Mouse (Mus musculus) hindbrain, embryonic 13.5 days (tissue): Measurements from ENCODE around the gene Pold4. TPM values are rescaled to one million over a fixed set of nuclear protein-coding genes. Genes with fewer than 3 reads are reported as not detected.

ENCODE experiments used
- ATAC-seq: fragments of 200-750 bp; cut with Nextera tagmentation; 2 replicates; pipeline ENCODE4 v1.8.0; 2017; ENCODE audit warnings: moderate TSS enrichment; ENCODE audit not compliant: low FRiP score
- H3K27ac ChIP-seq: fragments of 300-500 bp; sonication (generic); 2 replicates; pipeline ENCODE4 v1.5.1; 2015; ENCODE audit warnings: inconsistent platforms, mild to moderate bottlenecking, moderate library complexity
- H3K27me3 ChIP-seq: fragments of 300-500 bp; sonication (generic); 2 replicates; pipeline ENCODE4 v1.6.1; 2015; ENCODE audit warnings: mild to moderate bottlenecking, inconsistent platforms
- H3K36me3 ChIP-seq: fragments of 300-500 bp; sonication (generic); 2 replicates; pipeline ENCODE4 v1.6.1; 2015; ENCODE audit warnings: mild to moderate bottlenecking, inconsistent platforms
- H3K4me1 ChIP-seq: fragments of 300-500 bp; sonication (generic); replicated peaks from 2 replicates; pipeline ENCODE4 v1.6.1; 2015; ENCODE audit warnings: inconsistent platforms
- H3K4me2 ChIP-seq: fragments of 300-500 bp; sonication (generic); 2 replicates; pipeline ENCODE4 v1.6.1; 2015; ENCODE audit warnings: inconsistent platforms, mild to moderate bottlenecking, moderate library complexity
- H3K4me3 ChIP-seq: fragments of 300-500 bp; sonication (generic); 2 replicates; pipeline ENCODE4 v1.5.1; 2015; ENCODE audit warnings: mild to moderate bottlenecking, inconsistent platforms
- H3K9ac ChIP-seq: fragments of 300-500 bp; sonication (generic); 2 replicates; pipeline ENCODE4 v1.6.1; 2015; ENCODE audit warnings: mild to moderate bottlenecking, inconsistent platforms
- H3K9me3 ChIP-seq: fragments of 300-500 bp; sonication (generic); 2 replicates; pipeline ENCODE4 v1.6.1; 2016; ENCODE audit warnings: inconsistent platforms
- WGBS: fragments of 180-500 bp; shearing (Covaris S2); methylation state at CpG from one replicate; pipeline ENCODE4 v1.1.7; 2015; 5-methylcytosine and 5-hydroxymethylcytosine counted together
- microRNA-seq: library from miRNA; unstranded; fragments of <30 nt; microRNA quantifications from one replicate; pipeline ENCODE4, GENCODE M21; 2016
- polyA plus RNA-seq: library from polyadenylated mRNA; unstranded; fragments of >200 nt; fragmentation: Nextera tagmentation; extraction: Ambion mirVana; gene quantifications from 2 replicates; pipeline ENCODE4 v1.2.1, GENCODE M21; 2015

Gene Pold4
- polyA plus RNA-seq, 1 experiment from 2014 or later = 20.2 TPM

GRCm38 (mm10) chr19:4265956-4266355 is 34.3 kb downstream of the Pold4 start:
- Histone ChIP-seq H3K4me2 (no peak overlapping the region), H3K4me3 (no peak overlapping the region), H3K9me3 (no peaks in the 10 kb centered on the region), H3K27ac (no peak overlapping the region), H3K36me3 (peaks cover 13% of the 10 kb centered on the region), H3K27me3 (peaks cover 38% of the 10 kb centered on the region), H3K9ac (no peak overlapping the region), H3K4me1 (peaks cover 12% of the 10 kb centered on the region)
- WGBS = 73% methylated on average over 4 of the region's 4 CpGs
- no peak for ATAC-seq

GRCm38 (mm10) chr19:4268566-4269361 is 37.1 kb downstream of the Pold4 start, which contains the start of gene Ssh3:
Gene Ssh3 (minus strand): TSS chr19:4269180.
- Histone ChIP-seq H3K4me1 (peaks cover 12% of the 10 kb centered on the region), H3K36me3 (peaks cover 34% of the 10 kb centered on the region), H3K9me3 (no peaks in the 10 kb centered on the region), H3K4me2 (peak within 1 kb of the TSS; percentile 55), H3K4me3 (peak within 1 kb of the TSS; percentile 36), H3K27me3 (peaks cover 42% of the 10 kb centered on the region), H3K27ac (no peak within 1 kb of the TSS), H3K9ac (peak within 1 kb of the TSS; percentile 59)
- 0 out of 2 replicates have a peak, but pooled peaks have one; percentile 28 for ATAC-seq
- WGBS = 6% methylated on average over 46 of the region's 46 CpGs

GRCm38 (mm10) chr19:4270187-4270586 is 38.5 kb downstream of the Pold4 start:
- Histone ChIP-seq H3K4me3 (no peak overlapping the region), H3K4me2 (no peak overlapping the region), H3K9me3 (no peaks in the 10 kb centered on the region), H3K9ac (no peak overlapping the region), H3K27me3 (peaks cover 42% of the 10 kb centered on the region), H3K36me3 (peaks cover 33% of the 10 kb centered on the region), H3K4me1 (peaks cover 12% of the 10 kb centered on the region), H3K27ac (no peak overlapping the region)
- WGBS = 68% methylated on average over 6 of the region's 6 CpGs
- no peak for ATAC-seq

GRCm38 (mm10) chr19:4270972-4271371 is 39.3 kb downstream of the Pold4 start:
- Histone ChIP-seq H3K4me3 (no peak overlapping the region), H3K9ac (no peak overlapping the region), H3K4me1 (peaks cover 12% of the 10 kb centered on the region), H3K27ac (no peak overlapping the region), H3K36me3 (peaks cover 36% of the 10 kb centered on the region), H3K27me3 (peaks cover 42% of the 10 kb centered on the region), H3K9me3 (no peaks in the 10 kb centered on the region; the same call in 1 of the 2 replicates), H3K4me2 (no peak overlapping the region)
- 93% methylated on average over 11 of the region's 11 CpGs for WGBS
- ATAC-seq = no peak

GRCm38 (mm10) chr19:4279487-4279886 is 47.8 kb downstream of the Pold4 start:
- Histone ChIP-seq H3K9ac (no peak overlapping the region), H3K4me3 (no peak overlapping the region), H3K4me1 (peaks cover 17% of the 10 kb centered on the region), H3K27me3 (0 out of 2 replicates have a peak, but pooled peaks cover 3% of the 10 kb centered on the region), H3K36me3 (peaks cover 25% of the 10 kb centered on the region), H3K27ac (no peak overlapping the region), H3K4me2 (no peak overlapping the region), H3K9me3 (no peaks in the 10 kb centered on the region; the same call in 1 of the 2 replicates)
- WGBS = 98% methylated on average over 1 of the region's 1 CpGs
- ATAC-seq = no peak

- Histone ChIP-seq H3K36me3 (peaks cover 30% of the 10 kb centered on the region), H3K27ac (no peak overlapping the region), H3K27me3 (0 out of 2 replicates have a peak, but pooled peaks cover 3% of the 10 kb centered on the region), H3K9ac (no peak overlapping the region), H3K9me3 (no peaks in the 10 kb centered on the region; the same call in 1 of the 2 replicates), H3K4me1 (peaks cover 17% of the 10 kb centered on the region), H3K4me2 (no peak overlapping the region), H3K4me3 (no peak overlapping the region)
- WGBS = 94% methylated on average over 9 of the region's 9 CpGs
- no peak for ATAC-seq
Measured at GRCm38 (mm10) chr19:4280425-4280824, 48.7 kb downstream of the Pold4 start.

- WGBS = under 1% methylated on average over 47 of the region's 50 CpGs
- peak within 1 kb of the TSS; percentile 63 for H3K4me3 ChIP-seq
Measured at GRCm38 (mm10) chr19:4282898-4283553, 51.3 kb downstream of the Pold4 start, which contains the start of gene Ankrd13d. Gene Ankrd13d (minus strand): TSS chr19:4283137.

More at GRCm38 (mm10) chr19:4282898-4283553, 51.3 kb downstream of the Pold4 start, which contains the start of gene Ankrd13d:
- H3K4me1 ChIP-seq = peaks cover 17% of the 10 kb centered on the region
- H3K27ac ChIP-seq = peak within 1 kb of the TSS; percentile 80
- peak within 1 kb of the TSS; percentile 66 for H3K4me2 ChIP-seq
- peak within 1 kb of the TSS; percentile 82 for H3K9ac ChIP-seq
- peaks cover 47% of the 10 kb centered on the region for H3K36me3 ChIP-seq
- no peaks in the 10 kb centered on the region for H3K9me3 ChIP-seq
- 0 out of 2 replicates have a peak, but pooled peaks cover 3% of the 10 kb centered on the region for H3K27me3 ChIP-seq
- peak; percentile 94 for ATAC-seq

Small RNA genes lying within 50 kb of the gene (microRNA-seq; reads per million reads assigned to microRNA genes)
- gene Gm26115 (not detected), gene Mir6985 (1.2 reads per million)

Other genes with a start within 250 kb of the Pold4 start
- 2.3 TPM in 2 replicates for gene Acy3, start 245.3 kb upstream of the Pold4 start, polyA plus RNA-seq
- gene Tbx10, start 239.1 kb upstream of the Pold4 start, polyA plus RNA-seq = 0.32 and 1.2 TPM in 2 replicates
- gene Nudt8, start 231.3 kb upstream of the Pold4 start, polyA plus RNA-seq = 22.3 and 27.5 TPM in 2 replicates
- 5.2 and 5.3 TPM in 2 replicates for gene Gm49405, start 231.3 kb upstream of the Pold4 start, polyA plus RNA-seq
- 6.5 and 7.8 TPM in 2 replicates for gene Doc2g, start 228.6 kb upstream of the Pold4 start, polyA plus RNA-seq
- gene Ndufv1, start 219.1 kb upstream of the Pold4 start, polyA plus RNA-seq = 220 and 241 TPM in 2 replicates
- gene Gstp1, start 193.9 kb upstream of the Pold4 start, polyA plus RNA-seq = 418 and 433 TPM in 2 replicates
- 1.4 and 4.4 TPM in 2 replicates for gene Gstp2, start 185.9 kb upstream of the Pold4 start, polyA plus RNA-seq
- not detected in 2 replicates for gene Gstp3, start 172.3 kb upstream of the Pold4 start, polyA plus RNA-seq
- not detected in 2 replicates for gene Cabp2, start 150.3 kb upstream of the Pold4 start, polyA plus RNA-seq
- 79.8 and 81.0 TPM in 2 replicates for gene Cdk2ap2, start 134.7 kb upstream of the Pold4 start, polyA plus RNA-seq
- gene Pitpnm1, start 131.9 kb upstream of the Pold4 start, polyA plus RNA-seq = 43.3 and 48.5 TPM in 2 replicates
- 90.3 and 91.7 TPM in 2 replicates for gene Aip, start 106.0 kb upstream of the Pold4 start, polyA plus RNA-seq
- gene Gpr152, start 92.1 kb upstream of the Pold4 start, polyA plus RNA-seq = not detected in 2 replicates
- 0.29 and 0.30 TPM in 2 replicates for gene Cabp4, start 87.9 kb upstream of the Pold4 start, polyA plus RNA-seq
- gene Coro1b, start 83.3 kb upstream of the Pold4 start, polyA plus RNA-seq = 128 and 130 TPM in 2 replicates
- gene Ptprcap, start 78.3 kb upstream of the Pold4 start, polyA plus RNA-seq = 0.47 and 0.66 TPM in 2 replicates
- 61.6 and 64.3 TPM in 2 replicates for gene Rps6kb2, start 68.5 kb upstream of the Pold4 start, polyA plus RNA-seq
- 5.1 and 5.6 TPM in 2 replicates for gene Carns1, start 56.4 kb upstream of the Pold4 start, polyA plus RNA-seq
- 0.88 and 1.1 TPM in 2 replicates for gene Tbc1d10c, start 40.6 kb upstream of the Pold4 start, polyA plus RNA-seq
- gene Ppp1ca, start 39.8 kb upstream of the Pold4 start, polyA plus RNA-seq = 609 and 611 TPM in 2 replicates
- gene Rad9a, start 30.2 kb upstream of the Pold4 start, polyA plus RNA-seq = 20.4 and 24.6 TPM in 2 replicates
- gene Clcf1, start 17.7 kb upstream of the Pold4 start, polyA plus RNA-seq = 0.58 and 1.0 TPM in 2 replicates
- not detected in 2 replicates for gene AC109138.7, start 17.5 kb upstream of the Pold4 start, polyA plus RNA-seq
- 10.4 and 10.6 TPM in 2 replicates for gene Ssh3, start 37.3 kb downstream of the Pold4 start, polyA plus RNA-seq
- gene Ankrd13d, start 51.2 kb downstream of the Pold4 start, polyA plus RNA-seq = 29.9 and 33.1 TPM in 2 replicates
- gene Grk2, start 74.3 kb downstream of the Pold4 start, polyA plus RNA-seq = 19.6 and 20.0 TPM in 2 replicates
- 34.6 and 36.3 TPM in 2 replicates for gene Kdm2a, start 166.4 kb downstream of the Pold4 start, polyA plus RNA-seq
- gene Rhod, start 207.5 kb downstream of the Pold4 start, polyA plus RNA-seq = 7.0 and 7.8 TPM in 2 replicates
- gene Syt12, start 245.5 kb downstream of the Pold4 start, polyA plus RNA-seq = 2.9 and 3.6 TPM in 2 replicates